8 mouse cellular contexts compared by ENCODE assay signal in genomic region chr4:99572841-99573642, GRCm38 (mm10).
DNase-seq lines count a peak whose midpoint lies in the region; ATAC-seq and TF ChIP-seq lines count a peak whose summit lies in the region.
"Had no signal": no experiment of that assay in that cellular context is flagged by ENCODE, and none has a peak within 500 bp of the region (broad histone marks: within the 10 kb centered on the region; RNA-seq: fewer than 3 reads in every experiment).

No protein-coding gene starts in this region.

- H3K27ac ChIP-seq in cerebellum, adult 2 months (ENCODE audit: insufficient read depth, low read length), result no peak overlapping the region
- 0 out of 2 replicates have a peak overlapping the region, but pooled peaks have one; percentile 33 for H3K27ac ChIP-seq in hindbrain, embryonic 14.5 days
- H3K27ac ChIP-seq in limb, embryonic 11.5 days (replicated peaks; ENCODE audit: low read depth, low read length), result no peak overlapping the region
- no peak overlapping the region for H3K27ac ChIP-seq in neural tube, embryonic 12.5 days
- H3K27ac ChIP-seq: macrophage had no signal

- H3K36me3 ChIP-seq in hindbrain, embryonic 14.5 days (replicated peaks; ENCODE audit: control insufficient read depth, insufficient read depth), result no peaks in the 10 kb centered on the region
- H3K36me3 ChIP-seq in limb, embryonic 11.5 days (ENCODE audit: control insufficient read depth, insufficient read depth, low read length), result no peaks in the 10 kb centered on the region
- no peaks in the 10 kb centered on the region for H3K36me3 ChIP-seq in neural tube, embryonic 12.5 days

- no peaks in the 10 kb centered on the region for H3K4me1 ChIP-seq in cerebellum, adult 2 months (ENCODE audit: control insufficient read depth, insufficient read depth, low read length)
- H3K4me1 ChIP-seq in hindbrain, embryonic 14.5 days (replicated peaks; ENCODE audit: control insufficient read depth, insufficient read depth, low read length), result peaks cover 10% of the 10 kb centered on the region
- H3K4me1 ChIP-seq in limb, embryonic 11.5 days (ENCODE audit: control insufficient read depth, insufficient read depth, low read length), result 0 out of 2 replicates have a peak, but pooled peaks cover 5% of the 10 kb centered on the region
- peaks cover 19% of the 10 kb centered on the region for H3K4me1 ChIP-seq in neural tube, embryonic 12.5 days

- peak; percentile 50 for DNase-seq in adrenal gland, adult 2 months
- DNase-seq in cerebellum, adult 2 months, result peak; percentile 51
- peak; percentile 56 for DNase-seq in forelimb bud, embryonic 11.5 days (ENCODE audit: low read depth, low spot score)
- DNase-seq in hindbrain, embryonic 14.5 days (ENCODE audit: low spot score), result peak; percentile 69
- peak; percentile 77 for DNase-seq in limb, embryonic 11.5 days (ENCODE audit: low spot score)

- H3K27me3 ChIP-seq in cerebellum, adult 2 months (ENCODE audit: control insufficient read depth, insufficient read depth, low read length), result no peaks in the 10 kb centered on the region; the same call in 1 of the 2 replicates
- peaks cover 62% of the 10 kb centered on the region for H3K27me3 ChIP-seq in hindbrain, embryonic 14.5 days (ENCODE audit: control insufficient read depth, insufficient read depth, low read length)
- peaks cover 10% of the 10 kb centered on the region; the same call in 1 of the 2 replicates for H3K27me3 ChIP-seq in limb, embryonic 11.5 days (ENCODE audit: control insufficient read depth, insufficient read depth, low read length)
- peaks cover 39% of the 10 kb centered on the region for H3K27me3 ChIP-seq in neural tube, embryonic 12.5 days (replicated peaks)

- TF ChIP-seq POLR2A in cerebellum, adult 2 months (IDR thresholded peaks at IDR 0.05; ENCODE audit: borderline replicate concordance, insufficient read depth, low read length), result no peak

- H3K4me3 ChIP-seq in cerebellum, adult 2 months (replicated peaks; ENCODE audit: insufficient read depth, low read depth, low read length), result peak overlapping the region; percentile 47
- H3K4me3 ChIP-seq in hindbrain, embryonic 14.5 days (replicated peaks; ENCODE audit: low read length), result peak overlapping the region; percentile 21
- peak overlapping the region; percentile 19 for H3K4me3 ChIP-seq in limb, embryonic 11.5 days (ENCODE audit: low read depth, low read length)
- peak overlapping the region; percentile 24 for H3K4me3 ChIP-seq in neural tube, embryonic 12.5 days

- WGBS in cerebellum, adult 2 months, result 2% methylated on average over 33 of the region's 33 CpGs
- WGBS in hindbrain, embryonic 14.5 days, result 1% methylated on average over 33 of the region's 33 CpGs
- 3% methylated on average over 33 of the region's 33 CpGs for WGBS in limb, embryonic 11.5 days
- 2% methylated on average over 33 of the region's 33 CpGs for WGBS in neural tube, embryonic 12.5 days

- peak overlapping the region; percentile 39; the same call in 1 of the 2 replicates for H3K9ac ChIP-seq in hindbrain, embryonic 14.5 days
- H3K9ac ChIP-seq in limb, embryonic 11.5 days (ENCODE audit: low read length), result peak overlapping the region; percentile 31; the same call in 1 of the 2 replicates
- peak overlapping the region; percentile 27; the same call in 1 of the 2 replicates for H3K9ac ChIP-seq in neural tube, embryonic 12.5 days

- no peak for TF ChIP-seq CTCF in cerebellum, adult 2 months (IDR thresholded peaks at IDR 0.05; ENCODE audit: borderline replicate concordance, insufficient read depth, low read depth, low read length)

- H3K9me3 ChIP-seq in hindbrain, embryonic 14.5 days (ENCODE audit: control insufficient read depth, low read length), result no peaks in the 10 kb centered on the region
- H3K9me3 ChIP-seq in limb, embryonic 11.5 days (ENCODE audit: control insufficient read depth, low read length), result 0 out of 2 replicates have a peak, but pooled peaks cover 3% of the 10 kb centered on the region
- H3K9me3 ChIP-seq in neural tube, embryonic 12.5 days, result peaks cover 7% of the 10 kb centered on the region

- ATAC-seq in hindbrain, embryonic 14.5 days (ENCODE audit: low FRiP score), result peak; percentile 78
- 0 out of 2 replicates have a peak, but pooled peaks have one; percentile 39 for ATAC-seq in limb, embryonic 11.5 days (ENCODE audit: insufficient number of reproducible peaks, low FRiP score, low TSS enrichment, low read depth)
- ATAC-seq in neural tube, embryonic 12.5 days (ENCODE audit: low FRiP score, low read depth), result peak; percentile 31
- no peak for ATAC-seq in activated CD4-positive, CD25-positive, alpha-beta regulatory T cell, adult 4 months

- H3K4me2 ChIP-seq in hindbrain, embryonic 14.5 days (replicated peaks), result peak overlapping the region; percentile 52
- peak overlapping the region; percentile 70 for H3K4me2 ChIP-seq in limb, embryonic 11.5 days (ENCODE audit: low read depth, severe bottlenecking)
- H3K4me2 ChIP-seq in neural tube, embryonic 12.5 days (replicated peaks), result peak overlapping the region; percentile 64
